Mouse (Mus musculus): ENCODE results near the gene Otud7a.

Gene Otud7a

GRCm38 (mm10) chr7:63558918-63559317, 114.4 kb downstream of the Otud7a start:
- in situ Hi-C loops (cut with MseI, MboI), result no loop called here

- in situ Hi-C loops (cut with MseI, MboI), result no loop called here
Measured at GRCm38 (mm10) chr7:63559679-63560078, 115.1 kb downstream of the Otud7a start.

GRCm38 (mm10) chr7:63583310-63583709, 138.8 kb downstream of the Otud7a start:
- in situ Hi-C loops (cut with MseI, MboI), result loop anchor here (10.0 to 25.0 kb wide), 3 partner anchors 239 to 671 kb away; no protein-coding TSS in a partner anchor

- in situ Hi-C loops (cut with MseI, MboI), result loop anchor here (10.0 to 25.0 kb wide), 3 partner anchors 242 to 674 kb away; no protein-coding TSS in a partner anchor
Measured at GRCm38 (mm10) chr7:63586184-63586870, 141.8 kb downstream of the Otud7a start.

- in situ Hi-C loops (cut with MseI, MboI), result loop anchor here in 1 of 2 experiments (25.0 kb wide), 1 partner anchor 678 kb away; no protein-coding TSS in a partner anchor
Measured at GRCm38 (mm10) chr7:63590305-63590704, 145.8 kb downstream of the Otud7a start.

GRCm38 (mm10) chr7:63591322-63591721, 146.8 kb downstream of the Otud7a start:
- in situ Hi-C loops (cut with MseI, MboI), result loop anchor here in 1 of 2 experiments (25.0 kb wide), 1 partner anchor 679 kb away; no protein-coding TSS in a partner anchor

GRCm38 (mm10) chr7:63592061-63592460, 147.5 kb downstream of the Otud7a start:
- in situ Hi-C loops (cut with MseI, MboI), result loop anchor here in 1 of 2 experiments (25.0 kb wide), 1 partner anchor 680 kb away; no protein-coding TSS in a partner anchor

- in situ Hi-C loops (cut with MseI, MboI), result no loop called here
Measured at GRCm38 (mm10) chr7:63604827-63605226, 160.3 kb downstream of the Otud7a start.

GRCm38 (mm10) chr7:63617018-63617417, 172.5 kb downstream of the Otud7a start:
- in situ Hi-C loops (cut with MseI, MboI), result no loop called here

- in situ Hi-C loops (cut with MseI, MboI), result no loop called here
Measured at GRCm38 (mm10) chr7:63620776-63621340, 176.3 kb downstream of the Otud7a start.

GRCm38 (mm10) chr7:63637651-63638050, 193.1 kb downstream of the Otud7a start:
- in situ Hi-C loops (cut with MseI, MboI), result no loop called here

- in situ Hi-C loops (cut with MseI, MboI), result no loop called here
Measured at GRCm38 (mm10) chr7:63644002-63644401, 199.5 kb downstream of the Otud7a start.

- in situ Hi-C loops (cut with MseI, MboI), result no loop called here
Measured at GRCm38 (mm10) chr7:63647136-63647535, 202.6 kb downstream of the Otud7a start.

- in situ Hi-C loops (cut with MseI, MboI), result no loop called here
Measured at GRCm38 (mm10) chr7:63660261-63660660, 215.7 kb downstream of the Otud7a start.

- in situ Hi-C loops (cut with MseI, MboI), result no loop called here
Measured at GRCm38 (mm10) chr7:63662757-63663156, 218.2 kb downstream of the Otud7a start.

GRCm38 (mm10) chr7:63665496-63665895, 220.9 kb downstream of the Otud7a start:
- in situ Hi-C loops (cut with MseI, MboI), result no loop called here

GRCm38 (mm10) chr7:63667986-63668741, 223.6 kb downstream of the Otud7a start:
- in situ Hi-C loops (cut with MseI, MboI), result no loop called here

- in situ Hi-C loops (cut with MseI, MboI), result no loop called here
Measured at GRCm38 (mm10) chr7:63668951-63669350, 224.4 kb downstream of the Otud7a start.

- in situ Hi-C loops (cut with MseI, MboI), result loop anchor here in 1 of 2 experiments (10.0 kb wide), 1 partner anchor 746 kb away; no protein-coding TSS in a partner anchor
Measured at GRCm38 (mm10) chr7:63670911-63671310, 226.4 kb downstream of the Otud7a start.

GRCm38 (mm10) chr7:63671904-63672303, 227.4 kb downstream of the Otud7a start:
- in situ Hi-C loops (cut with MseI, MboI), result loop anchor here in 1 of 2 experiments (10.0 kb wide), 1 partner anchor 747 kb away; no protein-coding TSS in a partner anchor

- in situ Hi-C loops (cut with MseI, MboI), result loop anchor here in 1 of 2 experiments (10.0 kb wide), 1 partner anchor 752 kb away; no protein-coding TSS in a partner anchor
Measured at GRCm38 (mm10) chr7:63676631-63677030, 232.1 kb downstream of the Otud7a start.

- in situ Hi-C loops (cut with MseI, MboI), result loop anchor here in 1 of 2 experiments (10.0 kb wide), 1 partner anchor 752 kb away; no protein-coding TSS in a partner anchor
Measured at GRCm38 (mm10) chr7:63677149-63677548, 232.6 kb downstream of the Otud7a start.
